8 mouse cellular contexts compared by ENCODE assay signal in genomic region chr10:80405481-80406173, GRCm38 (mm10). TPM values are rescaled to one million over a fixed set of nuclear protein-coding genes. Genes with fewer than 3 reads are reported as not detected.
A peak's percentile ranks its signal among the peaks of the same experiment; 100 is the strongest.
DNase-seq lines count a peak whose midpoint lies in the region; ATAC-seq and TF ChIP-seq lines count a peak whose summit lies in the region.

No protein-coding gene starts in this region.

- H3K27me3 ChIP-seq in megakaryocyte, embryonic 14.5 days (replicated peaks) = no peaks in the 10 kb centered on the region
- H3K27me3 ChIP-seq in limb, embryonic 14.5 days (ENCODE audit: control insufficient read depth, insufficient read depth, low read length) = no peaks in the 10 kb centered on the region
- H3K27me3 ChIP-seq in stomach, postnatal 0 days (ENCODE audit: control insufficient read depth, insufficient read depth, low read length) = no peaks in the 10 kb centered on the region

- TF ChIP-seq POLR2A in embryonic fibroblast, embryonic 13.5 days (IDR thresholded peaks at IDR 0.05; ENCODE audit: low read depth, low read length) = no peak
- TF ChIP-seq POLR2A in limb, embryonic 14.5 days (IDR thresholded peaks at IDR 0.05; ENCODE audit: borderline replicate concordance, extremely low read depth, insufficient read depth, insufficient read length) = no peak

- peaks cover 84% of the 10 kb centered on the region for H3K4me1 ChIP-seq in megakaryocyte, embryonic 14.5 days
- peaks cover 10% of the 10 kb centered on the region for H3K4me1 ChIP-seq in embryonic fibroblast, embryonic 13.5 days (ENCODE audit: control insufficient read depth, insufficient read depth, low read length)
- peaks cover 13% of the 10 kb centered on the region for H3K4me1 ChIP-seq in limb, embryonic 14.5 days (ENCODE audit: control insufficient read depth, insufficient read depth, low read length)
- no peaks in the 10 kb centered on the region for H3K4me1 ChIP-seq in stomach, postnatal 0 days (replicated peaks; ENCODE audit: control insufficient read depth, insufficient read depth)

- ATAC-seq in megakaryocyte, adult 5-6 weeks (ENCODE audit: poor library complexity, severe bottlenecking) = no peak
- no peak for ATAC-seq in limb, embryonic 14.5 days (ENCODE audit: low FRiP score, low read depth)
- ATAC-seq in stomach, postnatal 0 days (ENCODE audit: low FRiP score, low TSS enrichment) = 0 out of 2 replicates have a peak, but pooled peaks have one; percentile 3

- 0 out of 2 replicates have a peak, but pooled peaks have one; percentile 23 for TF ChIP-seq CTCF in embryonic fibroblast, embryonic 13.5 days (IDR thresholded peaks at IDR 0.05; ENCODE audit: borderline replicate concordance, insufficient read depth, low read length)
- peak; percentile 55 for TF ChIP-seq CTCF in stomach, postnatal 0 days (IDR thresholded peaks at IDR 0.05; ENCODE audit: low read depth)

- H3K9ac ChIP-seq in limb, embryonic 14.5 days (ENCODE audit: low read depth, low read length, severe bottlenecking) = peak overlapping the region; percentile 77
- peak overlapping the region; percentile 91 for H3K9ac ChIP-seq in stomach, postnatal 0 days (ENCODE audit: low read length)

- H3K27ac ChIP-seq in embryonic fibroblast, embryonic 13.5 days (ENCODE audit: insufficient read depth, low read length) = no peak overlapping the region
- H3K27ac ChIP-seq in limb, embryonic 14.5 days (replicated peaks; ENCODE audit: low read depth, low read length) = no peak overlapping the region
- H3K27ac ChIP-seq in stomach, postnatal 0 days (replicated peaks) = no peak overlapping the region

- H3K4me2 ChIP-seq in limb, embryonic 14.5 days (replicated peaks; ENCODE audit: low read depth, low read length, severe bottlenecking) = peak overlapping the region; percentile 83
- H3K4me2 ChIP-seq in stomach, postnatal 0 days (replicated peaks; ENCODE audit: low read depth) = peak overlapping the region; percentile 85

- 59% methylated on average over 10 of the region's 10 CpGs for WGBS in limb, embryonic 14.5 days
- WGBS in stomach, postnatal 0 days = 48% methylated on average over 10 of the region's 10 CpGs

- peaks cover 67% of the 10 kb centered on the region for H3K36me3 ChIP-seq in megakaryocyte, embryonic 14.5 days (replicated peaks; ENCODE audit: low read length)
- peaks cover 50% of the 10 kb centered on the region for H3K36me3 ChIP-seq in limb, embryonic 14.5 days (ENCODE audit: control insufficient read depth, insufficient read depth, low read length)
- H3K36me3 ChIP-seq in stomach, postnatal 0 days (ENCODE audit: control insufficient read depth, insufficient read depth, low read length) = peaks cover 20% of the 10 kb centered on the region

- no peak for TF ChIP-seq EP300 in stomach, postnatal 0 days (optimal IDR thresholded peaks at IDR 0.05)

- no peak for DNase-seq in limb, embryonic 14.5 days (ENCODE audit: low spot score)
- DNase-seq in stomach, postnatal 0 days (ENCODE audit: low spot score) = no peak
- DNase-seq in layer of hippocampus, adult 8-10 months (ENCODE audit: low spot score in 2 of 2) = no peak
- no peak for DNase-seq in kidney, adult 11 months
- DNase-seq in adrenal gland, postnatal 36 days = no peak

- H3K9me3 ChIP-seq in megakaryocyte, embryonic 14.5 days = 0 out of 2 replicates have a peak, but pooled peaks cover 5% of the 10 kb centered on the region
- H3K9me3 ChIP-seq in limb, embryonic 14.5 days (ENCODE audit: control insufficient read depth, low read length) = no peaks in the 10 kb centered on the region
- H3K9me3 ChIP-seq in stomach, postnatal 0 days (ENCODE audit: control insufficient read depth, low read length) = no peaks in the 10 kb centered on the region

- peak overlapping the region; percentile 96 for H3K4me3 ChIP-seq in megakaryocyte, embryonic 14.5 days (replicated peaks)
- H3K4me3 ChIP-seq in embryonic fibroblast, embryonic 13.5 days (ENCODE audit: insufficient read depth, low read length) = peak overlapping the region; percentile 85
- H3K4me3 ChIP-seq in limb, embryonic 14.5 days (replicated peaks; ENCODE audit: low read length) = peak overlapping the region; percentile 85
- H3K4me3 ChIP-seq in stomach, postnatal 0 days (ENCODE audit: low read depth, low read length) = peak overlapping the region; percentile 82

RNA-seq across cellular contexts. Expression of gene Uqcr11, which starts 1.0 kb away (rescaled TPM):
- 441 and 1,591 TPM in 2 replicates for polyA plus RNA-seq in megakaryocyte, embryonic 14.5 days (2012; ENCODE audit: insufficient read depth, low replicate concordance)
- total RNA-seq in megakaryocyte, adult 5-6 weeks (2015) = 107 and 108 TPM in 2 replicates
- 122 and 129 TPM in 2 replicates for total RNA-seq in megakaryocyte, adult 5-6 weeks (2017)
- 182 and 231 TPM in 2 replicates for polyA plus RNA-seq in embryonic fibroblast, embryonic 13.5 days (2011; ENCODE audit: insufficient read length, low read depth, missing spikeins)
- polyA plus RNA-seq in limb, embryonic 14.5 days (2012; rRNA removed) = 572 and 718 TPM in 2 replicates
- polyA plus RNA-seq in limb, embryonic 14.5 days (2014; fragmentation: Nextera tagmentation; extraction: Ambion mirVana) = 617 and 707 TPM in 2 replicates
- polyA plus RNA-seq in stomach, postnatal 0 days (2015; fragmentation: Nextera tagmentation; extraction: Ambion mirVana) = 859 and 899 TPM in 2 replicates
- 100 to 1,000 TPM; 320 to 446 (median 390) TPM for total RNA-seq in layer of hippocampus, adult 8-10 months (2022)
- 100 to 1,000 TPM; 876 to 886 TPM for total RNA-seq in adrenal gland, postnatal 36 days (2021)

RNA-seq across cellular contexts. Expression of gene Mbd3, which starts 6.3 kb away (rescaled TPM):
- polyA plus RNA-seq in megakaryocyte, embryonic 14.5 days (2012; ENCODE audit: insufficient read depth, low replicate concordance) = 199 and 247 TPM in 2 replicates
- total RNA-seq in megakaryocyte, adult 5-6 weeks (2015) = 38.8 and 40.6 TPM in 2 replicates
- total RNA-seq in megakaryocyte, adult 5-6 weeks (2017) = 39.8 and 40.0 TPM in 2 replicates
- polyA plus RNA-seq in embryonic fibroblast, embryonic 13.5 days (2011; ENCODE audit: insufficient read length, low read depth, missing spikeins) = 83.3 and 99.1 TPM in 2 replicates
- 267 and 270 TPM in 2 replicates for polyA plus RNA-seq in limb, embryonic 14.5 days (2012; rRNA removed)
- 196 and 214 TPM in 2 replicates for polyA plus RNA-seq in limb, embryonic 14.5 days (2014; fragmentation: Nextera tagmentation; extraction: Ambion mirVana)
- 81.1 and 82.9 TPM in 2 replicates for polyA plus RNA-seq in stomach, postnatal 0 days (2015; fragmentation: Nextera tagmentation; extraction: Ambion mirVana)
- total RNA-seq in layer of hippocampus, adult 8-10 months (2022) = 100 to 1,000 TPM; 149 to 154 (median 150) TPM
- 100 to 1,000 TPM; 140 to 148 TPM for total RNA-seq in adrenal gland, postnatal 36 days (2021)

RNA-seq across cellular contexts. Expression of gene Mex3d, which starts 18.2 kb away (rescaled TPM):
- polyA plus RNA-seq in megakaryocyte, embryonic 14.5 days (2012; ENCODE audit: insufficient read depth, low replicate concordance) = 17.2 and 29.0 TPM in 2 replicates
- total RNA-seq in megakaryocyte, adult 5-6 weeks (2015) = 2.4 and 2.6 TPM in 2 replicates
- total RNA-seq in megakaryocyte, adult 5-6 weeks (2017) = 2.6 and 5.0 TPM in 2 replicates
- 39.1 and 40.4 TPM in 2 replicates for polyA plus RNA-seq in embryonic fibroblast, embryonic 13.5 days (2011; ENCODE audit: insufficient read length, low read depth, missing spikeins)
- polyA plus RNA-seq in limb, embryonic 14.5 days (2012; rRNA removed) = 44.0 and 60.0 TPM in 2 replicates
- 8.2 and 9.0 TPM in 2 replicates for polyA plus RNA-seq in limb, embryonic 14.5 days (2014; fragmentation: Nextera tagmentation; extraction: Ambion mirVana)
- 4.1 and 4.5 TPM in 2 replicates for polyA plus RNA-seq in stomach, postnatal 0 days (2015; fragmentation: Nextera tagmentation; extraction: Ambion mirVana)
- total RNA-seq in layer of hippocampus, adult 8-10 months (2022) = 10 to 100 TPM; 17.0 to 19.6 (median 18.3) TPM
- 10 to 100 TPM; 22.4 to 29.9 TPM for total RNA-seq in adrenal gland, postnatal 36 days (2021)

RNA-seq across cellular contexts. Expression of gene Tcf3, which starts 27.8 kb away (rescaled TPM):
- polyA plus RNA-seq in megakaryocyte, embryonic 14.5 days (2012; ENCODE audit: insufficient read depth, low replicate concordance) = 168 and 304 TPM in 2 replicates
- 17.2 and 20.3 TPM in 2 replicates for total RNA-seq in megakaryocyte, adult 5-6 weeks (2015)
- total RNA-seq in megakaryocyte, adult 5-6 weeks (2017) = 22.4 and 24.2 TPM in 2 replicates
- 64.8 and 72.9 TPM in 2 replicates for polyA plus RNA-seq in embryonic fibroblast, embryonic 13.5 days (2011; ENCODE audit: insufficient read length, low read depth, missing spikeins)
- polyA plus RNA-seq in limb, embryonic 14.5 days (2012; rRNA removed) = 191 and 260 TPM in 2 replicates
- polyA plus RNA-seq in limb, embryonic 14.5 days (2014; fragmentation: Nextera tagmentation; extraction: Ambion mirVana) = 129 and 147 TPM in 2 replicates
- 30.9 and 37.0 TPM in 2 replicates for polyA plus RNA-seq in stomach, postnatal 0 days (2015; fragmentation: Nextera tagmentation; extraction: Ambion mirVana)
- total RNA-seq in layer of hippocampus, adult 8-10 months (2022) = 10 to 100 TPM; 29.5 to 33.9 (median 32.2) TPM
- total RNA-seq in adrenal gland, postnatal 36 days (2021) = 10 to 100 TPM; 48.2 to 64.3 TPM

RNA-seq across cellular contexts. Expression of gene Plk5, which starts 49.4 kb away (rescaled TPM):
- polyA plus RNA-seq in megakaryocyte, embryonic 14.5 days (2012; ENCODE audit: insufficient read depth, low replicate concordance) = not detected in 2 replicates
- total RNA-seq in megakaryocyte, adult 5-6 weeks (2015) = not detected in 2 replicates
- total RNA-seq in megakaryocyte, adult 5-6 weeks (2017) = not detected in 2 replicates
- polyA plus RNA-seq in embryonic fibroblast, embryonic 13.5 days (2011; ENCODE audit: insufficient read length, low read depth, missing spikeins) = not detected in 2 replicates
- polyA plus RNA-seq in limb, embryonic 14.5 days (2012; rRNA removed) = 1.8 and 1.9 TPM in 2 replicates
- 0.48 and 0.88 TPM in 2 replicates for polyA plus RNA-seq in limb, embryonic 14.5 days (2014; fragmentation: Nextera tagmentation; extraction: Ambion mirVana)
- 0.07 TPM in 2 replicates for polyA plus RNA-seq in stomach, postnatal 0 days (2015; fragmentation: Nextera tagmentation; extraction: Ambion mirVana)
- total RNA-seq in layer of hippocampus, adult 8-10 months (2022) = 10 to 100 TPM; 18.0 to 36.4 (median 30.4) TPM
- total RNA-seq in adrenal gland, postnatal 36 days (2021) = under 1 TPM in 1 of 2 experiments, not detected in 1; 0.26 TPM
